Mouse (Mus musculus): ENCODE measurements at regions not wholly inside any gene's neighbourhood (a gene's known extent, or its start where the extent isn't known, plus 50 kb on each side); places are given as distances from the start of the nearest gene placed in this dataset.

- DNase-seq, result no peak
Measured at GRCm38 (mm10) chr3:156264654-156265053, 296.9 kb upstream of the Negr1 start.

GRCm38 (mm10) chr3:156267727-156268126 is 293.9 kb upstream of the Negr1 start:
- DNase-seq, result no peak

GRCm38 (mm10) chr3:156299984-156300770 is 261.4 kb upstream of the Negr1 start:
- no peak for DNase-seq

- no peak for DNase-seq
Measured at GRCm38 (mm10) chr3:156301302-156301701, 260.3 kb upstream of the Negr1 start.

- no peak for DNase-seq
Measured at GRCm38 (mm10) chr3:156301745-156302144, 259.8 kb upstream of the Negr1 start.

GRCm38 (mm10) chr3:156304174-156304573 is 257.4 kb upstream of the Negr1 start:
- no peak for DNase-seq

GRCm38 (mm10) chr3:156305064-156305463 is 256.5 kb upstream of the Negr1 start:
- no peak for DNase-seq

GRCm38 (mm10) chr3:156335033-156335793 is 226.4 kb upstream of the Negr1 start:
- DNase-seq, result no peak

GRCm38 (mm10) chr3:156341484-156341883 is 220.1 kb upstream of the Negr1 start:
- DNase-seq, result no peak

- DNase-seq, result no peak
Measured at GRCm38 (mm10) chr3:156351727-156352126, 209.9 kb upstream of the Negr1 start.

GRCm38 (mm10) chr3:156353430-156353829 is 208.2 kb upstream of the Negr1 start:
- no peak for DNase-seq

- no peak for DNase-seq
Measured at GRCm38 (mm10) chr3:156353841-156354473, 207.6 kb upstream of the Negr1 start.

- DNase-seq, result no peak
Measured at GRCm38 (mm10) chr3:156368669-156369343, 192.8 kb upstream of the Negr1 start.

GRCm38 (mm10) chr3:156376717-156377116 is 184.9 kb upstream of the Negr1 start:
- DNase-seq, result no peak

GRCm38 (mm10) chr3:156382919-156383318 is 178.7 kb upstream of the Negr1 start:
- DNase-seq, result no peak

- DNase-seq, result no peak
Measured at GRCm38 (mm10) chr3:156406136-156406535, 155.5 kb upstream of the Negr1 start.

GRCm38 (mm10) chr3:156407112-156407511 is 154.5 kb upstream of the Negr1 start:
- no peak for DNase-seq

GRCm38 (mm10) chr3:156410126-156410525 is 151.5 kb upstream of the Negr1 start:
- DNase-seq, result no peak

- DNase-seq, result no peak
Measured at GRCm38 (mm10) chr3:156412757-156413156, 148.8 kb upstream of the Negr1 start.

- DNase-seq, result no peak
Measured at GRCm38 (mm10) chr3:156414431-156415427, 146.9 kb upstream of the Negr1 start.

GRCm38 (mm10) chr3:156418124-156418523 is 143.5 kb upstream of the Negr1 start:
- no peak for DNase-seq

GRCm38 (mm10) chr3:156423100-156423499 is 138.5 kb upstream of the Negr1 start:
- DNase-seq, result no peak
